Mouse (Mus musculus): ENCODE results near the gene Rpp21. TPM values are rescaled to one million over a fixed set of nuclear protein-coding genes. Genes with fewer than 3 reads are reported as not detected.
"Not testable (repeated sequence)": the region's sequence is repeated elsewhere in the genome, so short reads cannot be mapped to it uniquely, and the experiment has no call there.

The Rpp21 gene
- polyA plus RNA-seq, 1 experiment from 2014 or later: 110 TPM

GRCm38 (mm10) chr17:36237321-36237921, 20.4 kb downstream of the Rpp21 start:
- ATAC-seq (ENCODE audit: low FRiP score, low TSS enrichment): peak; percentile 42; the same call in 1 of the 2 replicates
- H3K27me3 ChIP-seq (ENCODE audit: insufficient read depth, low read length): peaks cover 34% of the 10 kb centered on the region
- peak overlapping the region; percentile 44 for H3K4me2 ChIP-seq (replicated peaks; ENCODE audit: low read depth, low read length)
- H3K4me3 ChIP-seq (ENCODE audit: low read length): peak overlapping the region; percentile 34
- no peaks in the 10 kb centered on the region for H3K36me3 ChIP-seq (ENCODE audit: insufficient read depth, low read length)
- 2% methylated on average over 27 of the region's 27 CpGs for WGBS
- no peaks in the 10 kb centered on the region for H3K9me3 ChIP-seq (ENCODE audit: low read length)
- H3K4me1 ChIP-seq (ENCODE audit: insufficient read depth, low read length): no peaks in the 10 kb centered on the region
- H3K27ac ChIP-seq (ENCODE audit: low read length): no peak overlapping the region
- H3K9ac ChIP-seq (replicated peaks; ENCODE audit: low read length): peak overlapping the region; percentile 39; the same call in 1 of the 2 replicates

GRCm38 (mm10) chr17:36235300-36235699, 22.6 kb downstream of the Rpp21 start:
- not testable (repeated sequence) for H3K9me3 ChIP-seq (ENCODE audit: low read length); H3K9ac ChIP-seq (replicated peaks; ENCODE audit: low read length); ATAC-seq (ENCODE audit: low FRiP score, low TSS enrichment); H3K4me1 ChIP-seq (ENCODE audit: insufficient read depth, low read length); H3K36me3 ChIP-seq (ENCODE audit: insufficient read depth, low read length); H3K27ac ChIP-seq (ENCODE audit: low read length); H3K4me2 ChIP-seq (replicated peaks; ENCODE audit: low read depth, low read length); H3K4me3 ChIP-seq (ENCODE audit: low read length)
- 29% methylated on average over 8 of the region's 9 CpGs for WGBS
- peaks cover 30% of the 10 kb centered on the region for H3K27me3 ChIP-seq (ENCODE audit: insufficient read depth, low read length)

- no peaks in the 10 kb centered on the region for H3K9me3 ChIP-seq (ENCODE audit: low read length)
- no peak for ATAC-seq (ENCODE audit: low FRiP score, low TSS enrichment)
- no peak overlapping the region for H3K27ac ChIP-seq (ENCODE audit: low read length)
- no peaks in the 10 kb centered on the region for H3K4me1 ChIP-seq (ENCODE audit: insufficient read depth, low read length)
- WGBS: 75% methylated on average over 5 of the region's 5 CpGs
- H3K4me3 ChIP-seq (ENCODE audit: low read length): no peak overlapping the region
- no peaks in the 10 kb centered on the region for H3K36me3 ChIP-seq (ENCODE audit: insufficient read depth, low read length)
- no peak overlapping the region for H3K4me2 ChIP-seq (replicated peaks; ENCODE audit: low read depth, low read length)
- no peak overlapping the region for H3K9ac ChIP-seq (replicated peaks; ENCODE audit: low read length)
- H3K27me3 ChIP-seq (ENCODE audit: insufficient read depth, low read length): peaks cover 24% of the 10 kb centered on the region
These were observed 24.3 kb downstream of the Rpp21 start for GRCm38 (mm10) chr17:36233572-36233971.

GRCm38 (mm10) chr17:36231318-36231717, 26.6 kb downstream of the Rpp21 start:
- H3K27ac ChIP-seq (ENCODE audit: low read length): no peak overlapping the region
- H3K4me3 ChIP-seq (ENCODE audit: low read length): no peak overlapping the region
- H3K9ac ChIP-seq (replicated peaks; ENCODE audit: low read length): no peak overlapping the region
- peaks cover 5% of the 10 kb centered on the region for H3K27me3 ChIP-seq (ENCODE audit: insufficient read depth, low read length)
- H3K9me3 ChIP-seq (ENCODE audit: low read length): no peaks in the 10 kb centered on the region
- no peak overlapping the region for H3K4me2 ChIP-seq (replicated peaks; ENCODE audit: low read depth, low read length)
- 3% methylated on average over 36 of the region's 36 CpGs for WGBS
- H3K36me3 ChIP-seq (ENCODE audit: insufficient read depth, low read length): no peaks in the 10 kb centered on the region
- ATAC-seq (ENCODE audit: low FRiP score, low TSS enrichment): no peak
- H3K4me1 ChIP-seq (ENCODE audit: insufficient read depth, low read length): no peaks in the 10 kb centered on the region

- Histone ChIP-seq H3K9ac (replicated peaks; ENCODE audit: low read length) (no peak overlapping the region), H3K4me3 (ENCODE audit: low read length) (no peak overlapping the region), H3K4me1 (ENCODE audit: insufficient read depth, low read length) (no peaks in the 10 kb centered on the region), H3K9me3 (ENCODE audit: low read length) (no peaks in the 10 kb centered on the region), H3K4me2 (replicated peaks; ENCODE audit: low read depth, low read length) (no peak overlapping the region), H3K36me3 (ENCODE audit: insufficient read depth, low read length) (no peaks in the 10 kb centered on the region), H3K27ac (ENCODE audit: low read length) (no peak overlapping the region), H3K27me3 (ENCODE audit: insufficient read depth, low read length) (peaks cover 18% of the 10 kb centered on the region)
- WGBS: 4% methylated on average over 5 of the region's 5 CpGs
- ATAC-seq (ENCODE audit: low FRiP score, low TSS enrichment): no peak
These were observed 28.8 kb downstream of the Rpp21 start for GRCm38 (mm10) chr17:36229046-36229445.

- H3K27ac ChIP-seq (ENCODE audit: low read length): no peak overlapping the region
- H3K27me3 ChIP-seq (ENCODE audit: insufficient read depth, low read length): peaks cover 28% of the 10 kb centered on the region
- no peaks in the 10 kb centered on the region for H3K36me3 ChIP-seq (ENCODE audit: insufficient read depth, low read length)
- 13% methylated on average over 8 of the region's 8 CpGs for WGBS
- ATAC-seq (ENCODE audit: low FRiP score, low TSS enrichment): no peak
- no peaks in the 10 kb centered on the region for H3K4me1 ChIP-seq (ENCODE audit: insufficient read depth, low read length)
- H3K9ac ChIP-seq (replicated peaks; ENCODE audit: low read length): no peak overlapping the region
- H3K9me3 ChIP-seq (ENCODE audit: low read length): no peaks in the 10 kb centered on the region
- no peak overlapping the region for H3K4me2 ChIP-seq (replicated peaks; ENCODE audit: low read depth, low read length)
- H3K4me3 ChIP-seq (ENCODE audit: low read length): no peak overlapping the region
These were observed 30.9 kb downstream of the Rpp21 start for GRCm38 (mm10) chr17:36226921-36227320.

- 7% methylated on average over 9 of the region's 9 CpGs for WGBS
- H3K4me1 ChIP-seq (ENCODE audit: insufficient read depth, low read length): no peaks in the 10 kb centered on the region
- no peak for ATAC-seq (ENCODE audit: low FRiP score, low TSS enrichment)
- H3K36me3 ChIP-seq (ENCODE audit: insufficient read depth, low read length): no peaks in the 10 kb centered on the region
- H3K9me3 ChIP-seq (ENCODE audit: low read length): no peaks in the 10 kb centered on the region
- no peak overlapping the region for H3K4me2 ChIP-seq (replicated peaks; ENCODE audit: low read depth, low read length)
- H3K4me3 ChIP-seq (ENCODE audit: low read length): no peak overlapping the region
- H3K27ac ChIP-seq (ENCODE audit: low read length): no peak overlapping the region
- no peak overlapping the region for H3K9ac ChIP-seq (replicated peaks; ENCODE audit: low read length)
- peaks cover 35% of the 10 kb centered on the region for H3K27me3 ChIP-seq (ENCODE audit: insufficient read depth, low read length)
These were observed 32.5 kb downstream of the Rpp21 start for GRCm38 (mm10) chr17:36225231-36225824.

GRCm38 (mm10) chr17:36224451-36224850, 33.4 kb downstream of the Rpp21 start:
- Histone ChIP-seq H3K4me1 (ENCODE audit: insufficient read depth, low read length) (no peaks in the 10 kb centered on the region), H3K27me3 (ENCODE audit: insufficient read depth, low read length) (peaks cover 43% of the 10 kb centered on the region), H3K4me3 (ENCODE audit: low read length) (no peak overlapping the region), H3K9me3 (ENCODE audit: low read length) (no peaks in the 10 kb centered on the region), H3K36me3 (ENCODE audit: insufficient read depth, low read length) (no peaks in the 10 kb centered on the region), H3K9ac (replicated peaks; ENCODE audit: low read length) (no peak overlapping the region), H3K4me2 (replicated peaks; ENCODE audit: low read depth, low read length) (no peak overlapping the region), H3K27ac (ENCODE audit: low read length) (no peak overlapping the region)
- 41% methylated on average over 3 of the region's 3 CpGs for WGBS
- no peak for ATAC-seq (ENCODE audit: low FRiP score, low TSS enrichment)

GRCm38 (mm10) chr17:36218594-36219155, 39.2 kb downstream of the Rpp21 start:
- H3K4me1 ChIP-seq (ENCODE audit: insufficient read depth, low read length): no peaks in the 10 kb centered on the region
- peaks cover 66% of the 10 kb centered on the region for H3K27me3 ChIP-seq (ENCODE audit: insufficient read depth, low read length)
- no peak overlapping the region for H3K27ac ChIP-seq (ENCODE audit: low read length)
- ATAC-seq (ENCODE audit: low FRiP score, low TSS enrichment): no peak
- 61% methylated on average over 5 of the region's 5 CpGs for WGBS
- no peak overlapping the region for H3K4me2 ChIP-seq (replicated peaks; ENCODE audit: low read depth, low read length)
- no peaks in the 10 kb centered on the region for H3K9me3 ChIP-seq (ENCODE audit: low read length)
- H3K9ac ChIP-seq (replicated peaks; ENCODE audit: low read length): no peak overlapping the region
- H3K36me3 ChIP-seq (ENCODE audit: insufficient read depth, low read length): no peaks in the 10 kb centered on the region
- H3K4me3 ChIP-seq (ENCODE audit: low read length): no peak overlapping the region

GRCm38 (mm10) chr17:36215586-36215985, 42.3 kb downstream of the Rpp21 start:
- WGBS: 3% methylated on average over 20 of the region's 20 CpGs
- no peak overlapping the region for H3K4me3 ChIP-seq (ENCODE audit: low read length)
- ATAC-seq (ENCODE audit: low FRiP score, low TSS enrichment): no peak

More at GRCm38 (mm10) chr17:36215586-36215985, 42.3 kb downstream of the Rpp21 start:
- no peaks in the 10 kb centered on the region for H3K9me3 ChIP-seq (ENCODE audit: low read length)
- H3K4me2 ChIP-seq (replicated peaks; ENCODE audit: low read depth, low read length): no peak overlapping the region
- no peaks in the 10 kb centered on the region for H3K36me3 ChIP-seq (ENCODE audit: insufficient read depth, low read length)
- H3K4me1 ChIP-seq (ENCODE audit: insufficient read depth, low read length): no peaks in the 10 kb centered on the region
- no peak overlapping the region for H3K9ac ChIP-seq (replicated peaks; ENCODE audit: low read length)
- H3K27me3 ChIP-seq (ENCODE audit: insufficient read depth, low read length): peaks cover 66% of the 10 kb centered on the region
- no peak overlapping the region for H3K27ac ChIP-seq (ENCODE audit: low read length)
